Mouse (Mus musculus) gastrocnemius, adult 18-20 months (tissue): ENCODE results near the gene Wbp2. TPM values are rescaled to one million over a fixed set of nuclear protein-coding genes. Genes with fewer than 3 reads are reported as not detected.

Source experiments
- DNase-seq: peaks from one replicate; pipeline ENCODE4 v3.0.0; 2021; ENCODE audit warnings: low spot score
- total RNA-seq, 2 experiments: library from RNA; stranded (reverse); gene quantifications; 2 replicates each; pipeline ENCODE4 v1.2.3; 2021

The Wbp2 gene
- total RNA-seq, 2 experiments from 2014 or later: 91.4 to 92.8 TPM

GRCm38 (mm10) chr11:116064187-116064867, 22.5 kb downstream of the Wbp2 start:
- no peak for DNase-seq

- DNase-seq: peak; percentile 21
Observed at GRCm38 (mm10) chr11:116063562-116063961, 23.2 kb downstream of the Wbp2 start.

DNA sequence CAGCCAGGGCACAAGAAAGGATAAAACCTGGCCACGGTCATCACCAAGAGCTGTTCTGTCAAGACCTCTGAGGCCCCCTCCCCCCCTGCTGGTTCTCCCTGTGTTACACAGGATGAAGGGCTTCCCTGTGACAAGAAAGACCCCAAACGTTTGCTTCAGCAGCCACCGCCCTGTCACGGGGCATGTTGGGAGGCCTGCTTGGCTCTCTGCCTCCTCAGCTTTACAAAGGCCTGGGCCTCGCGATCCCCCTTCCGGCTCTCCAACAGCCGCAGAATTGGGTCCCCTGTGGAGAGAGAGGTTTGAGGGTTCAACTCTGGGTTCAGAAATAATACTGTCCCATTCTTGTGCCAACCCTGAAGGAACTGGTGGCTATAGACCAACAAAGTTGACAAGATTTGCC, 24.3 kb downstream of the Wbp2 start:
- DNase-seq: no peak

DNA sequence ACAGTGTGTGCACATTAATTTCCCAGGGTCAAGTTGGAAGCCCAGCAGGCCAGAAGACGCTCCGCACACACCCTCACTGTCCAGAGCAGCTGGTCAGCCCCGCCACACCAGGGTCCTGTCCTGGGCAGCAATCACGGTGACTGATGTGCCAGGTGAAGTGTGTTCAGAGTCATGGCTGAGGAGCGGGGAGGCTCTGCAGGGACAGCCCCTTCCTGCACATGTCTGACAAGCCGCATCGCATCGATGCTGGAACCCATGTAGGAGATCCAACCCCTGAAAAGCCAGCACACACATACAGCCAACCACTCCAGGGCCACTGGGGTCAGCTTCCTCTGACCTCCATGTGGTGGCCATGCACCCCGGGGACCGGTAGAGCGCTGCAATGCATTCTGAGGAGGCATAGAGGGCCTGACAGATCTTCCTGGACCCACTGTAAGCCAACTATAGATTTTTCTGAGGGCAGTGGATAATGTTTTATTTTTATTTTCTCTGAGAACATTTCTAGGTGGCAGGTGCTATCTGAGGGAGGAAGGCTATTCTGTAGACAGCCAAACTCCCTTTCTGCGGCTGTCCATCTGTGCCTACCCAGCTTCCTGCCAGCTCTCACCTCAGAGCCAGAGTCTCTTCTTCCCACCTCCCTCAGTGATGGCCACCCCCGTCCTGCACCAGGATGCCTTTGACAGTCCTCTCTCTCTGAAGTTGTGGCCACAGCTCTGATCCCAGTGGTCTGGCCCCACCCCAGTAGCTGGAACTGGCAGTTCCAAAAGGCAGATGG, 25.0 kb downstream of the Wbp2 start:
- no peak for DNase-seq

GRCm38 (mm10) chr11:116060596-116060995, 26.2 kb downstream of the Wbp2 start:
- no peak for DNase-seq

DNA sequence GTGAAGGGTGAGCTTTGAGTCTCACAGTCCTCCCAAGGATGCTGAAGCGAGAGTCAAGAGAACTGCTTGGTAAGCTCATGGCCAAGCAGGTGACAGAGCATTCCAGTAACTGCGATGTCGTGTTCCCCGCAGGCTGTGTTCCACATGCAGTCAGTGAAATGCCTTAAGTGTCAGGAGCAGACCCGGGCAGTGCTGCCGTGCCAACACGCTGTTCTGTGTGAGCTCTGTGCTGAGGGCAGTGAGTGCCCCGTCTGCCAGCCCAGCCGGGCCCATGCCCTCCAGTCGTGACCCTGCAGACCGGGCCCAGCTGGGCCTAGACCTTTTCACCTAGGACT, 27.1 kb downstream of the Wbp2 start:
- DNase-seq: no peak

DNA sequence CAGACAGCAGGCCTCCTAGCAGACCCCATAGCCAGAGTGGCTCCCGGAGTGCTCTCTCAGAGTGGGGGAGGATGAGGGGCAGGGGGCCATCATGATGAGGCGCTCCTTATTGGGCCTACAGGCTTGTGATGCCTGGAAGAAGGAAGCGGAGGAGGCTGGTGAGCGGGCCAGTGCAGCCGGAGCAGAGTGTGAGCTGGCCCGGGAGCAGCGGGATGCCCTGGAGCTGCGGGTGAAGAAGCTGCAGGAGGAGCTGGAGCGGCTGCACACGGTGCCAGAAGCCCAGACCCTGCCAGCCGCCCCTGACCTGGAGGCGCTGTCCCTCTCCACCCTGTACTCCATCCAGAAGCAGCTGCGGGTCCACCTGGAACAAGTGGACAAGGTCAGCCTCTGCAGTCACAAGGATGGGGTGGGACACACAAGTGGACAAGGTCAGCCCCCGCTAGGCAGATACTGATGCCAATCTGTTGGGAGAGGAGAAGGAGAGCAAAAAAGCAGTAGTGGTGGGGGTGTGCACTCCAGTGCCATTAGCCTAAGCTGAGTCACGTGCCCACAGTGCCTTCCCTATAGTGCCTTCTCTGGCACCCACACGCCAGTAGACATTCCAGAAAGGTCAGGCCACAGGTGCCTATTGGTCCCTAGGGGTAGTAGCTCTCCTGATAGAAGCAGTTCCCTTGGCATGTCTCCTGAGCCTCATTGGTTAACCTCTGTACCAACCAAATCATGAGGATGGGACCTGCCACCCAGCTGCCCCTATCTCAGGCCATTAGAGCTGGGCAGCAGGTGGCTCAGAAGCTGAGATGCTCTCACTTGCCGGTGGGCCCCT, 27.7 kb downstream of the Wbp2 start:
- DNase-seq: no peak

GRCm38 (mm10) chr11:116058022-116058614, 28.7 kb downstream of the Wbp2 start:
- no peak for DNase-seq

DNA sequence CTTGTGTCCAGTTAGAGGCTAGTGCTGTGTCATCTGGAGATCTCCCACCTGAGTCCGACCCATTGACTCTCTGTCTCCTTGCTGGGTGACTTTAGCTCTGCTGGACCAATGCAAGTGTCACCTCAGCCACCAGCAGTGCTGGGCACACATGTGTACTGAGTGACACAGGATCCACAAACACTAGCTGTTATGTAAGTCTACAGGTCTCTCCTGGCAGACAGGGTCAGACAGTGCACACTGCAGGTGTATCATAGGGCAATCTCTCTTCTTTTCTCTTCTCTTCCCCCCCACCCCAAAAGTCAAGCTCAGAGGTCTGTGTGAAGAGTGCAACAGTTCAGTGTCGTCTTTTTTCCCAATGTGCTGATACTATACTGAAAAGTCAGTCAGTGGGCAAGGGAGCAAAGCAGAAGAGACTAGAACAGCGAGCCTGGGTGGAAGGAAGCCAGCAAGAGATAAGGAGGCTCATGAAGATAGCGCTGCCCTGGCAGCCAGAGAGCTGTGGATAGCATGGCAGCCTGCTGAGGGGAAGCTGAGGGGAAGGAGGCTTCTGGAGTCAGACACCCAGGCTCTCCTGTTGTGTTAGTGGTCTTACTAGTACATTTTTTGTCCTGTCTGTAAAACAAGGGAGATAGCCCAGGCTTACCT, 29.4 kb downstream of the Wbp2 start:
- no peak for DNase-seq

DNA sequence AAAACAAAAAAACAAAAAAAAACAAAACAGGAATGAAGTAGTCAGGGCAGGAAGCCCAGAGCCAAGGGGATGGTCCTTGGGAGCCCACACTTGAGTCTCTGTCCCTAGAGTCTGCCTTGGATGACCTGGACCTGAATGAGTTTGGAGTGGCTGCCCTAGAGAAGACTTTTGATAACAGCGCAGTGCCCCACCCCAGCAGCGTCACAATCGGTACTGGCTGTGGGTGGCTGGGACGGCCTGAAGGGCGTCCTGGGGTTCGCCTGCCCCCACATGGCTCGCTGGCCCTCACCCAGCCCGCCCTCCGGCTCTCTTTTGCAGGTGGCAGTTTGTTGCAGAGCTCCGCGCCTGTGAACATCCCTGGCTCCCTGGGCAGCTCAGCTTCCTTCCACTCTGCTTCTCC, 30.9 kb downstream of the Wbp2 start:
- no peak for DNase-seq

DNA sequence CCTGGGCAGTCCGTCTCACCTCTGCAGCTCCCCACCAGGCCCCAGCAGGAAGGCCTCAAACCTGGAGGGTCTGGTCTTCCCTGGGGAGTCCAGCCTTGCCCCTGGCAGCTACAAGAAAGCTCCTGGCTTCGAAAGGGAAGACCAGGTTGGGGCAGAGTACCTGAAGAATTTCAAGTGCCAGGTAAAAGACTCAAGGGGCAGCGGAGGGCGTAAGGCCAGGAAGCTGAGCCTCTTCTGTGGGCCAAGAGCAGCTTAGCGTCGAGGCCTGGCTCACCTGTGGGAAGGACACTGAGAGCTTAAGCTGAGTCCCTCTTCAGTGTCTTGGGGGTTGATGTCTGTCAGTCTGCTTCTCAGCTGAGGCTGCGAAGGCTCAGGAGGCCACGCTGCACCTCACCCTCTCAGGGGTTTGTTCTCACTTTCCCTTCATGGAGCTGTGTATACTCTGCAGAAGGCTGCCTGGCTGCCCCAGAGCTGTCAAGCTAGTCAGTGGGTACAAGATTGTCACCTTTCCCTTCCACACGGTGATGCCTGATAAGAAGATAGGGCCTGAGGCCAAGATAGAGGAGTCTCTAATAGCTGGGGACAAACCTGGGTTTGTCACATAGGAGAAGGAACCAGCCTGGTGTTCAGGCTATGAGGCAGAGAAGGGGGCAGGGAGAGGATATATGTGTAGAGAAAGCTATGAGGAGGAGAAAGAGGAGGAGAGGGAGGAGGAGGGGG, 33.1 kb downstream of the Wbp2 start:
- DNase-seq: no peak

GRCm38 (mm10) chr11:116050196-116050595, 36.6 kb downstream of the Wbp2 start:
- DNase-seq: no peak

DNA sequence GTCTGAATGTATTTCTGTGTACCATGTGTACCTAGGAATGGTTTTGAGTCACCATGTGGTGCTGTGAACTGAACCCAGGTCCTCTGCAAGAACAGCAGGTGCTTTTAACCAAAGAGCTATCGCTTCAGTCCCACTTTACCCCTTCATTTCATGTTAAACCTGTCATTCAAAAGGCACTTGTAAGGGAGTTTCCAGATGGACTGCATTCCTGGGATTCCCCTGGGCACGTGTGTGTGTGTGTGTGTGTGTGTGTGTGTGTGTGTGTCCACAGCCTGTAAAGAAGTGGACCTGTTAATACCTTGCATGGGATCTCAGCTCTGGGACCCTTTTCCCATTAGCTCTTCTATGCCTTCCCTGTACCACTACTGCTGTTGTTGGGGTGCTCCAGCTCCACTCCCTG, 37.2 kb downstream of the Wbp2 start:
- DNase-seq: no peak

DNA sequence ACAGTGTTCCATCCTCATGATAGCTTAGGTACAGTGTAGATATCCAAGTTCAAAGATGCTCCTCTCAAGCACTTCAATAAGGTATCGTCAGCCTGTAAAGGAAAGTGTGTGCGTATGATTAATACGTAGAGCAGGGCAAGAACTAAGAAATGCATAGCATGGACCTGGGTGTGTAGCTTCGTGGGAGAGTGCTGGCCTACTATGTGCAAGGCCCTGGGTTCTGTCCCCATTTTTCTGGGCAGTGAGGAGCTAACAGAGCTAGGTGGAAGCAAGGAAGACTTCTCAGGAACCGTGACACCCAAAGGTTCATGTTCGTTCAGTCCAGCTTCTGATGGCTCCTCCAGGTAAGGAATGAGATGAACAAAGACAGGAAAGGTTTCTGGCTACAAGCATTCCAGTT, 41.6 kb downstream of the Wbp2 start:
- no peak for DNase-seq

DNA sequence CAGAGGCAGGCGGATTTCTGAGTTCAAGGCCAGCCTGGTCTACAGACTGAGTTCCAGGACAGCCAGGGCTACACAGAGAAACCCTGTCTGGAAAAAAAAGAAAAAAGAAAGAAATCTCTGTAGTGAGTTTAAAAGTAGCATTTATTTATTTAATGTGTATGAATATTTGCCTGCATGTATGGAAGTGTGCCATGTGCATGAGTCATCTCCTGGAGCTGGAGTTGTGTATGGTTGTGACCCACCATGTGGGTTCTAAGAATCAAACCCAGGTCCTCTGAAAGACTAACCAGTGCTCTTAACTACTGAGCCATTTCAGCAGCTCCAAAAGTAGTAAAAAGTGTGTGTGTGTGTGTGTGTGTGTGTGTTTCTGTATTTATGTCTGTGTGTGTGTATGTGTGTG, 43.5 kb downstream of the Wbp2 start:
- no peak for DNase-seq

DNA sequence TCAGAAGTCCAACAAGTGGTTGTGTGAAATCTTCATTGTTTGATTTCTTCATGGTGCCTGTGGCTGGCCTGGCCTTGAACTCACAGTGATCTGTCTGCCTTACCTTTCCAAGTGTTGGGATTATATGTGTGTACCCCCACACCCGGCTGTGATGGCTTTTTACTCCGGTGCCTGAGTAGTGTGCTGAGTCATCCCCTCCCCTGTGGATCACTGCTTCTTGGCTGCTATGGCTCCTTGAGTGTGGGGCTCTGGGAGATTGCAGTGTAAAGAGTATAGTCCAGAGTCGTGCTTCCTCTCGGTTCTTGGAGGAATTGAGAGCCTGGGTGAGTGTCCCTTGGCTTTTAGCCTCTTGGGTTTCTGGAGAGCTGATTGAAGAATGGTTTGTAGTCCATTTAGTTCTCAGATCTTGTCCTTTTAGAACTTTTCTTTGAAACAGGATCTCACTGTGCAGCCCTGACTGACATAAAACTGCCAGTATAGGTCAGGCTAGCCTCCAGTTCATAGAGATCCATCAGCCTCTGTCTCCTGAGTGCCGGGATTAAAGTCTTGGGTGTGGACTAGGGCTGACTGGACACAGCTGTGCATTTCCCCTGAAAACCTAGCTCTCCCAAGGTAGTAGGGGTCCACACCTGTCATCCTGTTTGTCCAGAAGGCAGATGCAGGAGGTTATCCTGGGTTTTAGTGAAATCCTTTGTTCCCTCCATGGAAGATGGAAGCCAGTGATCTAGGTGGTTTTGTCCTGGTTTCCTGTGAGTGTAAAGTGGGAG, 44.2 kb downstream of the Wbp2 start:
- no peak for DNase-seq

- no peak for DNase-seq
Observed at GRCm38 (mm10) chr11:116041833-116042232, 45.0 kb downstream of the Wbp2 start.

DNA sequence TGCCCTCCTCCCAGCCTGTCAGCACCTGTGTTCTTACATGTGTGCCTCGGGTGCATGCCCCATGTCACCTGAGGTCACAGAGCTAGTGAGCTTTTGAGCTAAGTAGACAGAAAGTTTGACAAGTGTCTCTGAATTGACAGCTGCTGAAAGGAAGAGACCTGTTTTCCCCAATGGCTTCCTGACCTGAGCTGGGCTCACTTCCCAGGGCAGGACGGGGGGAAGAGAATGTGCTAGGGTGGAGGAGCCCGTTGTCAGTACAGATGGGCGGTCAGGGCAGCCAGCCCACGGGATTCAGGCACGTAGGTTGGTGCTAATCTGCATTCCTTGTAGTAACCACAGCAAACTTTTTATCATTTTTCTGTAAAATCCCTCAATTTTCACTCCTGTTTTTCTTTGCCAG, 46.2 kb downstream of the Wbp2 start:
- DNase-seq: no peak

DNA sequence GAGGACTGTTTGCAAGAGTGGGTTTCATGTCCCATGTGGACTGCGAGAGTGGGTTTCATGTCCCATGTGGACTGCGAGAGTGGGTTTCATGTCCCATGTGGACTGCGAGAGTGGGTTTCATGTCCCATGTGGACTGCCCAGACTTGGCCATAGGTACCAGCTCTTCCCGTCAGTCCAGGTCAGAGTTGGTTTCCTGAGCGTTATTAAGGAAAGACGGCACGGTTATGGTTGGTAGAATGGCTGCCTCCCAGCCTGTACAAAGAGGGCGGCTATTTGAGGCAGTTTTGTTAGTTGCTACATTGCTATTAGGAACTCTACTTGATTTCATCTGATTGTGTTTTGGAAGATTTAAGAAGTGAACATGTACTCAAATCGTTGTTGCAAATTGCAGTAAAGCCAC, 49.0 kb downstream of the Wbp2 start:
- DNase-seq: no peak

DNA sequence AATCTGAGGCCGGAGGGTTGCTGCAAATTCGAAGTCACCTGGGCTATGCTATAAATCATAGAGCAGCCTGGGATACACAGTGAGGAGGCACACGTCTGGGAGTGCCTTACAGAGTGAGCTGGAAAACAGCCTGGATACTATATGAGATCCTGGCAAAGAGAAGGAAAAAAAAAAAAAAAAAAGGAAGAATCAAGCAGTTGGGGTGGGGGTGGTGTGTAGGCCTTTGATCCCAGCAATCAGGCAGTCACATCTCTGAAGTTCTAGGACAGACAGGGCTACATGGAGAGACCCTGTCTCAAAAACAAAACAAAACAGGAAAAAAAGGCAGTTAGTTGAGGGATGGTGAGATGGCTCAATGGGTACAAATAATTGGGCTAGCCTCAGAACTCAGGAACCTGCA, 50.1 kb downstream of the Wbp2 start:
- DNase-seq: no peak
